Mouse (Mus musculus) liver, postnatal 0 days (tissue): ENCODE data around the gene Pcna.

Experiments used
- CTCF ChIP-seq: sonication (generic); IDR thresholded peaks from 2 replicates; pipeline ENCODE4 v1.5.1; 2016; ENCODE audit warnings: antibody characterized with exemption, low read depth
- EP300 ChIP-seq: IDR thresholded peaks from 2 replicates; pipeline ENCODE4 v1.6.1; 2016; ENCODE audit warnings: antibody characterized with exemption, low read depth, mild to moderate bottlenecking

DNA sequence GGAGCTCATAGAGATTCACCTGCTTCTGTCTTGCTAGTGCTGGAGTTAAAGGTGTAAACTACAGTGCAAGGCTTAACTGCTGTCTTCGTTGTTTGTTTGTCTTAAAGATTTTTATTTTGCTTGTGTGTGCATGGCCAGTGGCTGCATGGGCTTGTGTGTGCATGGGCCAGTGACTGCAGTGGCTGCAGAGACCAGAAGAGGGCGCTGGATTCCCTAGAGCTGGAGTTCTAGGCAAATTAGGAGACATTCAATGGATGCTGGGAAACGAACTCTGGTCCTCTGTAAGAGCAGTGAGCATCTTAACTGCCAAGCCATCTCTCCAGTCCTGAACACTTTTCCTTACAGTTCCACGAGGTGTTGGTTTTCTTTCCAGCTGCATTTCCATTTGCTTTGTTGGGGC is 22.4 kb upstream of the Pcna start:
- TF ChIP-seq CTCF (peak; percentile 45), EP300 (no peak)
